Mouse (Mus musculus) adrenal gland, postnatal 14 days (tissue): Measurements from ENCODE around the gene Ccdc151. TPM values are rescaled to one million over a fixed set of nuclear protein-coding genes. Genes with fewer than 3 reads are reported as not detected.

ENCODE experiments used
- DNase-seq: peaks from one replicate; pipeline ENCODE4 v3.0.0; 2021; ENCODE audit warnings: mixed read lengths
- total RNA-seq: library from RNA; stranded (reverse); gene quantifications from 2 replicates; pipeline ENCODE4 v1.2.3, GENCODE M21; 2021

Gene Ccdc151
- total RNA-seq, 1 experiment from 2014 or later, result 0.56 TPM

- no peak for DNase-seq
Observed at GRCm38 (mm10) chr9:21996178-21996867, 6.1 kb downstream of the Ccdc151 start.

GRCm38 (mm10) chr9:21992227-21992626, 10.2 kb downstream of the Ccdc151 start:
- no peak for DNase-seq

- DNase-seq, result peak; percentile 87
Observed at GRCm38 (mm10) chr9:21989230-21990110, 13.0 kb downstream of the Ccdc151 start, which contains the start of gene Rgl3. Gene Rgl3 (minus strand): TSS chr9:21989446.

- DNase-seq, result peak; percentile 43
Observed at GRCm38 (mm10) chr9:21988421-21989101, 13.9 kb downstream of the Ccdc151 start.

- DNase-seq, result peak; percentile 66
Observed at GRCm38 (mm10) chr9:21987592-21988342, 14.7 kb downstream of the Ccdc151 start.

- DNase-seq, result no peak
Observed at GRCm38 (mm10) chr9:21983911-21984310, 18.5 kb downstream of the Ccdc151 start.

- no peak for DNase-seq
Observed at GRCm38 (mm10) chr9:21978398-21979128, 23.9 kb downstream of the Ccdc151 start.

- peak; percentile 66 for DNase-seq
Observed at GRCm38 (mm10) chr9:21977972-21978371, 24.5 kb downstream of the Ccdc151 start.

GRCm38 (mm10) chr9:21977331-21977730, 25.1 kb downstream of the Ccdc151 start:
- no peak for DNase-seq

GRCm38 (mm10) chr9:21976626-21977175, 25.7 kb downstream of the Ccdc151 start:
- no peak for DNase-seq

- DNase-seq, result no peak
Observed at GRCm38 (mm10) chr9:21969304-21969703, 33.1 kb downstream of the Ccdc151 start.

GRCm38 (mm10) chr9:21968883-21969282, 33.6 kb downstream of the Ccdc151 start:
- no peak for DNase-seq

GRCm38 (mm10) chr9:21963417-21963816, 39.0 kb downstream of the Ccdc151 start, which contains the start of gene Epor:
Gene Epor (minus strand): TSS chr9:21963506.
- DNase-seq, result peak; percentile 71

- DNase-seq, result peak; percentile 71
Observed at GRCm38 (mm10) chr9:21962416-21963059, 39.9 kb downstream of the Ccdc151 start.

- DNase-seq, result no peak
Observed at GRCm38 (mm10) chr9:21962010-21962409, 40.4 kb downstream of the Ccdc151 start.

GRCm38 (mm10) chr9:21961366-21961980, 41.0 kb downstream of the Ccdc151 start:
- DNase-seq, result no peak

- DNase-seq, result peak; percentile 51
Observed at GRCm38 (mm10) chr9:21960558-21961208, 41.8 kb downstream of the Ccdc151 start.

GRCm38 (mm10) chr9:21960135-21960534, 42.3 kb downstream of the Ccdc151 start:
- no peak for DNase-seq

GRCm38 (mm10) chr9:21959244-21959643, 43.2 kb downstream of the Ccdc151 start:
- no peak for DNase-seq
